Mouse (Mus musculus): Measurements from ENCODE around the gene Mpped2.
A peak's percentile ranks its signal among the peaks of the same experiment; 100 is the strongest.

The Mpped2 gene

GRCm38 (mm10) chr2:106692783-106693701, at the start of gene Mpped2:
Gene Mpped2 (plus strand): TSS chr2:106693269.
- no peak for DNase-seq (ENCODE audit: low read depth, low spot score)

GRCm38 (mm10) chr2:106644782-106645181, 48.3 kb upstream of the Mpped2 start:
- no peak for DNase-seq (ENCODE audit: low read depth, low spot score)

GRCm38 (mm10) chr2:106649686-106650570, 43.1 kb upstream of the Mpped2 start:
- DNase-seq (ENCODE audit: low read depth, low spot score), result peak; percentile 80

- no peak for DNase-seq (ENCODE audit: low read depth, low spot score)
Observed at GRCm38 (mm10) chr2:106652151-106652550, 40.9 kb upstream of the Mpped2 start.

GRCm38 (mm10) chr2:106652741-106653140, 40.3 kb upstream of the Mpped2 start:
- no peak for DNase-seq (ENCODE audit: low read depth, low spot score)

GRCm38 (mm10) chr2:106653261-106653660, 39.8 kb upstream of the Mpped2 start:
- DNase-seq (ENCODE audit: low read depth, low spot score), result no peak

- no peak for DNase-seq (ENCODE audit: low read depth, low spot score)
Observed at GRCm38 (mm10) chr2:106655271-106655670, 37.8 kb upstream of the Mpped2 start.

GRCm38 (mm10) chr2:106665271-106665670, 27.8 kb upstream of the Mpped2 start:
- DNase-seq (ENCODE audit: low read depth, low spot score), result no peak

GRCm38 (mm10) chr2:106674319-106674718, 18.8 kb upstream of the Mpped2 start:
- DNase-seq (ENCODE audit: low read depth, low spot score), result no peak

- DNase-seq (ENCODE audit: low read depth, low spot score), result no peak
Observed at GRCm38 (mm10) chr2:106677449-106677848, 15.6 kb upstream of the Mpped2 start.

- DNase-seq (ENCODE audit: low read depth, low spot score), result no peak
Observed at GRCm38 (mm10) chr2:106679720-106680455, 13.2 kb upstream of the Mpped2 start.

- DNase-seq (ENCODE audit: low read depth, low spot score), result no peak
Observed at GRCm38 (mm10) chr2:106683185-106683831, 9.8 kb upstream of the Mpped2 start.

- DNase-seq (ENCODE audit: low read depth, low spot score), result no peak
Observed at GRCm38 (mm10) chr2:106683832-106684231, 9.2 kb upstream of the Mpped2 start.

- DNase-seq (ENCODE audit: low read depth, low spot score), result no peak
Observed at GRCm38 (mm10) chr2:106691753-106692363, 1.2 kb upstream of the Mpped2 start.

GRCm38 (mm10) chr2:106692405-106692782, 675 bp upstream of the Mpped2 start:
- DNase-seq (ENCODE audit: low read depth, low spot score), result no peak

- DNase-seq (ENCODE audit: low read depth, low spot score), result no peak
Observed at GRCm38 (mm10) chr2:106693702-106694566, 865 bp downstream of the Mpped2 start.

GRCm38 (mm10) chr2:106694567-106694885, 1.5 kb downstream of the Mpped2 start:
- no peak for DNase-seq (ENCODE audit: low read depth, low spot score)

GRCm38 (mm10) chr2:106694886-106695733, 2.0 kb downstream of the Mpped2 start:
- DNase-seq (ENCODE audit: low read depth, low spot score), result no peak

- no peak for DNase-seq (ENCODE audit: low read depth, low spot score)
Observed at GRCm38 (mm10) chr2:106695734-106696022, 2.6 kb downstream of the Mpped2 start.

Measured in skeletal muscle tissue, adult 2 months (tissue).